ENCODE assay signal across 9 mouse cellular contexts in genomic region chr1:106174598-106174997, GRCm38 (mm10). TPM values are rescaled to one million over a fixed set of nuclear protein-coding genes. Genes with fewer than 3 reads are reported as not detected.
DNase-seq lines count a peak whose midpoint lies in the region; ATAC-seq and TF ChIP-seq lines count a peak whose summit lies in the region.
"Had no signal": no experiment of that assay in that cellular context is flagged by ENCODE, and none has a peak within 500 bp of the region (broad histone marks: within the 10 kb centered on the region; RNA-seq: fewer than 3 reads in every experiment).

No protein-coding gene starts in this region.

- intact Hi-C loops in heart, postnatal 25 days (cut with DNase I) = loop anchor here (2.0 to 10.0 kb wide), 5 partner anchors 24 to 540 kb away; partner anchors contain the start of genes Bcl2 and Zcchc2

- H3K4me3 ChIP-seq in heart, embryonic 16.5 days (ENCODE audit: low read length) = peak overlapping the region; percentile 94
- peak overlapping the region; percentile 92 for H3K4me3 ChIP-seq in forebrain, embryonic 10.5 days
- H3K4me3 ChIP-seq in limb, embryonic 14.5 days (replicated peaks; ENCODE audit: low read length) = no peak overlapping the region
- no peak overlapping the region for H3K4me3 ChIP-seq in thymus, adult 2 months (ENCODE audit: control insufficient read depth, insufficient read depth, low read length)

- no peak for TF ChIP-seq POLR2A in limb, embryonic 14.5 days (IDR thresholded peaks at IDR 0.05; ENCODE audit: borderline replicate concordance, extremely low read depth, insufficient read depth, insufficient read length)
- TF ChIP-seq POLR2A in thymus, adult 2 months (IDR thresholded peaks at IDR 0.05; ENCODE audit: control insufficient read depth, extremely low read depth, insufficient read depth, low read length, poor library complexity) = no peak

- H3K9ac ChIP-seq in heart, embryonic 16.5 days (ENCODE audit: low read length) = peak overlapping the region; percentile 54; the same call in 1 of the 2 replicates
- no peak overlapping the region for H3K9ac ChIP-seq in limb, embryonic 14.5 days (ENCODE audit: low read depth, low read length, severe bottlenecking)

- H3K4me2 ChIP-seq in heart, embryonic 16.5 days (ENCODE audit: low read depth, low read length) = peak overlapping the region; percentile 67
- H3K4me2 ChIP-seq in limb, embryonic 14.5 days (replicated peaks; ENCODE audit: low read depth, low read length, severe bottlenecking) = peak overlapping the region; percentile 72; the same call in 1 of the 2 replicates

- peaks cover 16% of the 10 kb centered on the region for H3K4me1 ChIP-seq in heart, embryonic 16.5 days (ENCODE audit: control insufficient read depth, insufficient read depth, low read length)
- peaks cover 78% of the 10 kb centered on the region for H3K4me1 ChIP-seq in forebrain, embryonic 10.5 days
- H3K4me1 ChIP-seq in limb, embryonic 14.5 days (ENCODE audit: control insufficient read depth, insufficient read depth, low read length) = peaks cover 32% of the 10 kb centered on the region
- peaks cover 13% of the 10 kb centered on the region for H3K4me1 ChIP-seq in thymus, adult 2 months (replicated peaks; ENCODE audit: control insufficient read depth, insufficient read depth, low read length)

- TF ChIP-seq CTCF in thymus, adult 2 months (IDR thresholded peaks at IDR 0.05; ENCODE audit: borderline replicate concordance, control insufficient read depth, extremely low read depth, insufficient read depth, low read length, poor library complexity) = no peak

- no peaks in the 10 kb centered on the region for H3K27me3 ChIP-seq in heart, embryonic 16.5 days (ENCODE audit: control insufficient read depth, insufficient read depth, low read length)
- H3K27me3 ChIP-seq in forebrain, embryonic 10.5 days (ENCODE audit: poor library complexity, severe bottlenecking) = no peaks in the 10 kb centered on the region
- no peaks in the 10 kb centered on the region for H3K27me3 ChIP-seq in limb, embryonic 14.5 days (ENCODE audit: control insufficient read depth, insufficient read depth, low read length)
- peaks cover 11% of the 10 kb centered on the region; the same call in 1 of the 2 replicates for H3K27me3 ChIP-seq in thymus, adult 2 months (ENCODE audit: control insufficient read depth, insufficient read depth, low read length)

- no peaks in the 10 kb centered on the region for H3K36me3 ChIP-seq in heart, embryonic 16.5 days (ENCODE audit: control insufficient read depth, insufficient read depth)
- H3K36me3 ChIP-seq in forebrain, embryonic 10.5 days (replicated peaks) = no peaks in the 10 kb centered on the region
- H3K36me3 ChIP-seq in limb, embryonic 14.5 days (ENCODE audit: control insufficient read depth, insufficient read depth, low read length) = no peaks in the 10 kb centered on the region
- H3K36me3 ChIP-seq in thymus, adult 2 months (ENCODE audit: control insufficient read depth, insufficient read depth, low read length) = no peaks in the 10 kb centered on the region

- H3K27ac ChIP-seq in heart, embryonic 16.5 days (ENCODE audit: low read length) = no peak overlapping the region
- H3K27ac ChIP-seq in forebrain, embryonic 10.5 days = no peak overlapping the region
- H3K27ac ChIP-seq in limb, embryonic 14.5 days (replicated peaks; ENCODE audit: low read depth, low read length) = no peak overlapping the region
- no peak overlapping the region for H3K27ac ChIP-seq in thymus, adult 2 months (ENCODE audit: control insufficient read depth, insufficient read depth, low read length)

- no peaks in the 10 kb centered on the region for H3K9me3 ChIP-seq in heart, embryonic 16.5 days (replicated peaks; ENCODE audit: control insufficient read depth, low read length)
- H3K9me3 ChIP-seq in forebrain, embryonic 10.5 days = no peaks in the 10 kb centered on the region
- no peaks in the 10 kb centered on the region for H3K9me3 ChIP-seq in limb, embryonic 14.5 days (ENCODE audit: control insufficient read depth, low read length)

- DNase-seq in heart, postnatal 25 days (ENCODE audit: low spot score) = no peak
- DNase-seq in 3T3-L1 (ENCODE audit: low read depth, low spot score) = peak; percentile 37
- no peak for DNase-seq in forebrain, embryonic 10.5 days (ENCODE audit: extremely low spot score, low spot score)
- DNase-seq in limb, embryonic 14.5 days (ENCODE audit: low spot score) = no peak
- DNase-seq in adrenal gland, adult 18-20 months (ENCODE audit: low spot score in 2 of 2) = no peak
- no peak for DNase-seq in right cerebral cortex, adult 2 months (ENCODE audit: low spot score in 2 of 2)
- DNase-seq in thymus, adult 2 months = no peak
- DNase-seq: gastrocnemius, postnatal 10 days had no signal

- no peak for ATAC-seq in heart, embryonic 16.5 days (replicated peaks; ENCODE audit: extremely low read depth, insufficient read depth, low FRiP score)
- ATAC-seq in limb, embryonic 14.5 days (ENCODE audit: low FRiP score, low read depth) = no peak

RNA-seq across cellular contexts. Expression of gene Phlpp1, which starts 3.0 kb away (rescaled TPM):
- polyA plus RNA-seq in heart, embryonic 16.5 days (2015; fragmentation: Nextera tagmentation; extraction: Ambion mirVana) = 4.4 and 4.7 TPM in 2 replicates
- total RNA-seq in heart, postnatal 25 days (2021) = 10 to 100 TPM; 15.9 to 19.0 TPM
- 5.1 and 5.5 TPM in 2 replicates for polyA plus RNA-seq in forebrain, embryonic 10.5 days (2016; fragmentation: Nextera tagmentation; extraction: Ambion mirVana)
- 9.3 and 10.8 TPM in 2 replicates for polyA plus RNA-seq in limb, embryonic 14.5 days (2012; rRNA removed)
- 3.9 and 5.5 TPM in 2 replicates for polyA plus RNA-seq in limb, embryonic 14.5 days (2014; fragmentation: Nextera tagmentation; extraction: Ambion mirVana)
- 10 to 100 TPM; 13.2 to 17.3 TPM for total RNA-seq in adrenal gland, adult 18-20 months (2021)
- polyA plus RNA-seq in thymus, adult 2 months (2012; rRNA removed) = 7.0 and 7.9 TPM in 2 replicates

Comparison
In these comparisons a context has a peak if more than half of its experiments do, and no peak if none do; other contexts are left out.
1. H3K4me3 ChIP-seq: peak in heart, embryonic 16.5 days (single experiment) and forebrain, embryonic 10.5 days (single experiment); none in limb, embryonic 14.5 days (single experiment) and thymus, adult 2 months (single experiment).